Mouse (Mus musculus) spleen, adult 2 months (tissue): ENCODE measurements at regions not wholly inside any gene's neighbourhood (a gene's known extent, or its start where the extent isn't known, plus 50 kb on each side); places are given as distances from the start of the nearest gene placed in this dataset.

ENCODE experiments used
- DNase-seq, 2 experiments: peaks; one replicate each; pipeline versions ENCODE4 v3.0.0 to v3.0.0-alpha.2; 2012 to 2021; ENCODE audit warnings: low spot score in 2 of 2, low read depth in 1 of 2
- H3K27ac ChIP-seq: fragments of 200-500 bp; 2 replicates; pipeline ENCODE4 v1.5.1; 2012; ENCODE audit warnings: low read length, inconsistent platforms; ENCODE audit not compliant: insufficient read depth
- H3K27me3 ChIP-seq: fragments of 200-500 bp; 2 replicates; pipeline ENCODE4 v1.6.1; 2012; ENCODE audit warnings: mild to moderate bottlenecking, moderate library complexity, low read length, inconsistent platforms; ENCODE audit not compliant: control insufficient read depth, insufficient read depth
- H3K36me3 ChIP-seq: fragments of 200-500 bp; 2 replicates; pipeline ENCODE4 v1.6.1; 2012; ENCODE audit warnings: mild to moderate bottlenecking, low read length, inconsistent platforms; ENCODE audit not compliant: control insufficient read depth, insufficient read depth
- H3K4me1 ChIP-seq: fragments of 200-500 bp; 2 replicates; pipeline ENCODE4 v1.6.1; 2011; ENCODE audit warnings: inconsistent platforms; ENCODE audit not compliant: control insufficient read depth, insufficient read depth, insufficient read length
- H3K4me3 ChIP-seq: fragments of 200-500 bp; 2 replicates; pipeline ENCODE4 v1.5.1; 2011; ENCODE audit warnings: mild to moderate bottlenecking, inconsistent platforms; ENCODE audit not compliant: insufficient read depth, insufficient read length; ENCODE audit errors: extremely low read depth
- CTCF ChIP-seq: fragments of 200-500 bp; IDR thresholded peaks from 2 replicates; pipeline ENCODE4 v1.5.1; 2011; ENCODE audit warnings: mild to moderate bottlenecking, inconsistent platforms; ENCODE audit not compliant: insufficient read depth, insufficient read length, insufficient replicate concordance; ENCODE audit errors: extremely low read depth
- POLR2A ChIP-seq: fragments of 200-500 bp; IDR thresholded peaks from 2 replicates; pipeline ENCODE4 v1.6.1; 2011; ENCODE audit warnings: low read depth, low read length, inconsistent platforms
- WGBS: fragments of 180-500 bp; shearing (Covaris S2); methylation state at CpG from one replicate; pipeline ENCODE4 v1.1.7; 2018; 5-methylcytosine and 5-hydroxymethylcytosine counted together

GRCm38 (mm10) chr3:52881981-52882380 is 135.1 kb downstream of the Cog6 start:
- peaks cover 19% of the 10 kb centered on the region for H3K4me1 ChIP-seq
- no peak overlapping the region for H3K4me3 ChIP-seq
- WGBS, result 92% methylated on average over 3 of the region's 3 CpGs
- no peak for DNase-seq
- no peaks in the 10 kb centered on the region for H3K36me3 ChIP-seq
- TF ChIP-seq POLR2A (no peak), CTCF (no peak)
- H3K27me3 ChIP-seq, result no peaks in the 10 kb centered on the region
- no peak overlapping the region for H3K27ac ChIP-seq

GRCm38 (mm10) chr3:52881139-52881538 is 135.9 kb downstream of the Cog6 start:
- DNase-seq, result no peak
- H3K27ac ChIP-seq, result no peak overlapping the region
- 71% methylated on average over 4 of the region's 4 CpGs for WGBS
- no peaks in the 10 kb centered on the region for H3K36me3 ChIP-seq
- H3K4me1 ChIP-seq, result peaks cover 19% of the 10 kb centered on the region
- no peak overlapping the region for H3K4me3 ChIP-seq
- TF ChIP-seq POLR2A (no peak), CTCF (no peak)
- no peaks in the 10 kb centered on the region for H3K27me3 ChIP-seq

GRCm38 (mm10) chr3:52879700-52880099 is 137.3 kb downstream of the Cog6 start:
- 46% methylated on average over 10 of the region's 10 CpGs for WGBS
- no peak for DNase-seq
- Histone ChIP-seq H3K36me3 (no peaks in the 10 kb centered on the region), H3K27me3 (no peaks in the 10 kb centered on the region), H3K27ac (no peak overlapping the region), H3K4me1 (peaks cover 19% of the 10 kb centered on the region), H3K4me3 (no peak overlapping the region)
- TF ChIP-seq CTCF (no peak), POLR2A (no peak)

GRCm38 (mm10) chr3:52878334-52878733 is 138.7 kb downstream of the Cog6 start:
- TF ChIP-seq POLR2A, result no peak
- TF ChIP-seq CTCF, result no peak
- 5% methylated on average over 3 of the region's 3 CpGs for WGBS
- H3K27me3 ChIP-seq, result no peaks in the 10 kb centered on the region
- no peak overlapping the region for H3K4me3 ChIP-seq
- DNase-seq, result peak; percentile 4 to 56
- peaks cover 19% of the 10 kb centered on the region for H3K4me1 ChIP-seq
- H3K27ac ChIP-seq, result peak overlapping the region; percentile 59
- no peaks in the 10 kb centered on the region for H3K36me3 ChIP-seq

- 19% methylated on average over 5 of the region's 5 CpGs for WGBS
Observed at GRCm38 (mm10) chr3:52872260-52872659, 144.8 kb downstream of the Cog6 start.

GRCm38 (mm10) chr3:52863146-52863849 is 153.7 kb downstream of the Cog6 start:
- no peak overlapping the region for H3K4me3 ChIP-seq

More at GRCm38 (mm10) chr3:52872260-52872659, 144.8 kb downstream of the Cog6 start:
- DNase-seq, result no peak
- H3K27ac ChIP-seq, result no peak overlapping the region
- H3K4me1 ChIP-seq, result peaks cover 2% of the 10 kb centered on the region; the same call in 1 of the 2 replicates
- TF ChIP-seq POLR2A, result no peak
- TF ChIP-seq CTCF, result no peak
- H3K4me3 ChIP-seq, result no peak overlapping the region
- H3K36me3 ChIP-seq, result no peaks in the 10 kb centered on the region
- no peaks in the 10 kb centered on the region for H3K27me3 ChIP-seq

GRCm38 (mm10) chr3:52862026-52862425 is 155.0 kb downstream of the Cog6 start:
- no peak for DNase-seq
- Histone ChIP-seq H3K36me3 (no peaks in the 10 kb centered on the region), H3K4me3 (no peak overlapping the region), H3K27ac (no peak overlapping the region), H3K27me3 (no peaks in the 10 kb centered on the region), H3K4me1 (peaks cover 2% of the 10 kb centered on the region)
- WGBS, result 72% methylated on average over 4 of the region's 4 CpGs
- TF ChIP-seq POLR2A, result no peak
- TF ChIP-seq CTCF, result no peak

More at GRCm38 (mm10) chr3:52863146-52863849, 153.7 kb downstream of the Cog6 start:
- DNase-seq, result no peak
- Histone ChIP-seq H3K27ac (no peak overlapping the region), H3K4me1 (no peaks in the 10 kb centered on the region), H3K27me3 (no peaks in the 10 kb centered on the region), H3K36me3 (no peaks in the 10 kb centered on the region)
- 44% methylated on average over 8 of the region's 8 CpGs for WGBS
- TF ChIP-seq CTCF (no peak), POLR2A (no peak)
